Mouse (Mus musculus) heart, adult 9 months (tissue): ENCODE data around the gene Eea1.

Source experiments
- DNase-seq, 2 experiments: peaks; one replicate each; pipeline ENCODE4 v3.0.0; 2022; ENCODE audit warnings: low spot score in 2 of 2

Gene Eea1

GRCm38 (mm10) chr10:95949410-95949809 lies 9.0 kb downstream of the Eea1 start:
- DNase-seq = no peak

- no peak for DNase-seq
Observed at GRCm38 (mm10) chr10:95950194-95950593, 9.7 kb downstream of the Eea1 start.

- no peak for DNase-seq
Observed at GRCm38 (mm10) chr10:95950797-95951196, 10.3 kb downstream of the Eea1 start.

GRCm38 (mm10) chr10:95951346-95951745 lies 10.9 kb downstream of the Eea1 start:
- DNase-seq = no peak

- no peak for DNase-seq
Observed at GRCm38 (mm10) chr10:95956629-95957028, 16.2 kb downstream of the Eea1 start.

- no peak for DNase-seq
Observed at GRCm38 (mm10) chr10:95957574-95957973, 17.1 kb downstream of the Eea1 start.

GRCm38 (mm10) chr10:95964679-95965078 lies 24.2 kb downstream of the Eea1 start:
- DNase-seq = no peak

GRCm38 (mm10) chr10:95969694-95970093 lies 29.2 kb downstream of the Eea1 start:
- no peak for DNase-seq

- DNase-seq = peak in 1 of 2 experiments; percentile 37
Observed at GRCm38 (mm10) chr10:95970744-95971212, 30.3 kb downstream of the Eea1 start.

GRCm38 (mm10) chr10:95971341-95971740 lies 30.9 kb downstream of the Eea1 start:
- DNase-seq = no peak

GRCm38 (mm10) chr10:95971942-95972341 lies 31.5 kb downstream of the Eea1 start:
- DNase-seq = no peak

- DNase-seq = no peak
Observed at GRCm38 (mm10) chr10:95974462-95974861, 34.0 kb downstream of the Eea1 start.

GRCm38 (mm10) chr10:95976798-95977197 lies 36.3 kb downstream of the Eea1 start:
- DNase-seq = no peak

GRCm38 (mm10) chr10:95989731-95990130 lies 49.3 kb downstream of the Eea1 start:
- DNase-seq = no peak

GRCm38 (mm10) chr10:95991176-95991575 lies 50.7 kb downstream of the Eea1 start:
- DNase-seq = no peak

- DNase-seq = no peak
Observed at GRCm38 (mm10) chr10:96000904-96001303, 60.5 kb downstream of the Eea1 start.

- DNase-seq = no peak
Observed at GRCm38 (mm10) chr10:96015738-96016137, 75.3 kb downstream of the Eea1 start.

- DNase-seq = no peak
Observed at GRCm38 (mm10) chr10:96017418-96017817, 77.0 kb downstream of the Eea1 start.

GRCm38 (mm10) chr10:96033356-96033984 lies 93.0 kb downstream of the Eea1 start:
- DNase-seq = peak; percentile 16 to 27

- DNase-seq = no peak
Observed at GRCm38 (mm10) chr10:96034106-96034505, 93.7 kb downstream of the Eea1 start.

GRCm38 (mm10) chr10:96035951-96036350 lies 95.5 kb downstream of the Eea1 start:
- DNase-seq = no peak

GRCm38 (mm10) chr10:96044216-96044615 lies 103.8 kb downstream of the Eea1 start:
- no peak for DNase-seq

- no peak for DNase-seq
Observed at GRCm38 (mm10) chr10:96047960-96048536, 107.6 kb downstream of the Eea1 start.

- DNase-seq = peak; percentile 10 to 17
Observed at GRCm38 (mm10) chr10:96048550-96048949, 108.1 kb downstream of the Eea1 start.
